In genomic region chr5:23431948-23432707, GRCm38 (mm10) we compare ENCODE assay signal across 8 mouse cellular contexts. TPM values are rescaled to one million over a fixed set of nuclear protein-coding genes. Genes with fewer than 3 reads are reported as not detected.
DNase-seq lines count a peak whose midpoint lies in the region; ATAC-seq and TF ChIP-seq lines count a peak whose summit lies in the region.

No protein-coding gene starts in this region.

- peak overlapping the region; percentile 80 for H3K4me3 ChIP-seq in heart, embryonic 15.5 days
- H3K4me3 ChIP-seq in G1E (ENCODE audit: low read depth, low read length), result peak overlapping the region; percentile 94
- peak overlapping the region; percentile 100 for H3K4me3 ChIP-seq in forebrain, embryonic 16.5 days (replicated peaks; ENCODE audit: low read length)
- H3K4me3 ChIP-seq in macrophage (ENCODE audit: inconsistent target), result peak overlapping the region; percentile 59

- peak overlapping the region; percentile 94 for H3K9ac ChIP-seq in heart, embryonic 15.5 days
- peak overlapping the region; percentile 100 for H3K9ac ChIP-seq in forebrain, embryonic 16.5 days (replicated peaks; ENCODE audit: low read depth, low read length)

- H3K79me2 ChIP-seq in macrophage (ENCODE audit: inconsistent target), result peaks cover 83% of the 10 kb centered on the region

- TF ChIP-seq CTCF in G1E (IDR thresholded peaks at IDR 0.05; ENCODE audit: low read depth, low read length), result no peak

- no peak for ATAC-seq in heart, embryonic 15.5 days (replicated peaks; ENCODE audit: insufficient number of reproducible peaks, insufficient read depth, low FRiP score, low read depth)
- ATAC-seq in G1E (ENCODE audit: extremely low read depth, insufficient number of reproducible peaks, low FRiP score, poor library complexity, severe bottlenecking), result no peak
- no peak for ATAC-seq in forebrain, embryonic 16.5 days

- no peaks in the 10 kb centered on the region; the same call in 1 of the 2 replicates for H3K36me3 ChIP-seq in heart, embryonic 15.5 days
- H3K36me3 ChIP-seq in G1E (replicated peaks), result peaks cover 9% of the 10 kb centered on the region
- H3K36me3 ChIP-seq in forebrain, embryonic 16.5 days (ENCODE audit: control insufficient read depth, insufficient read depth), result peaks cover 3% of the 10 kb centered on the region; the same call in 1 of the 2 replicates
- H3K36me3 ChIP-seq in macrophage (ENCODE audit: inconsistent target), result no peaks in the 10 kb centered on the region

- no peaks in the 10 kb centered on the region for H3K27me3 ChIP-seq in heart, embryonic 15.5 days
- H3K27me3 ChIP-seq in G1E (ENCODE audit: insufficient read depth, low read length), result no peaks in the 10 kb centered on the region
- no peaks in the 10 kb centered on the region for H3K27me3 ChIP-seq in forebrain, embryonic 16.5 days (replicated peaks; ENCODE audit: control insufficient read depth, insufficient read depth, low read length)

- under 1% methylated on average over 10 of the region's 10 CpGs for WGBS in heart, embryonic 15.5 days
- WGBS in forebrain, embryonic 16.5 days, result 1% methylated on average over 10 of the region's 10 CpGs
- WGBS in macrophage (ENCODE audit: missing documents), result 2% methylated on average over 10 of the region's 10 CpGs

- peaks cover 31% of the 10 kb centered on the region for H3K4me1 ChIP-seq in heart, embryonic 15.5 days (replicated peaks)
- peaks cover 39% of the 10 kb centered on the region for H3K4me1 ChIP-seq in G1E (ENCODE audit: insufficient read depth, low read depth, low read length)
- H3K4me1 ChIP-seq in forebrain, embryonic 16.5 days (replicated peaks; ENCODE audit: control insufficient read depth, insufficient read depth, low read length), result peaks cover 20% of the 10 kb centered on the region

- peak overlapping the region; percentile 98 for H3K27ac ChIP-seq in heart, embryonic 15.5 days
- peak overlapping the region; percentile 98 for H3K27ac ChIP-seq in forebrain, embryonic 16.5 days (ENCODE audit: low read length)
- H3K27ac ChIP-seq in macrophage, result peak overlapping the region; percentile 100

- intact Hi-C loops in heart, postnatal 14 days (cut with DNase I), result loop anchor here (1.0 kb wide), 1 partner anchor 12 kb away; no protein-coding TSS in a partner anchor
- intact Hi-C loops in left cerebral cortex, postnatal 4 days (cut with DNase I), result no loop called here

- no peaks in the 10 kb centered on the region for H3K9me3 ChIP-seq in heart, embryonic 15.5 days (replicated peaks)
- no peaks in the 10 kb centered on the region for H3K9me3 ChIP-seq in G1E (replicated peaks)
- H3K9me3 ChIP-seq in forebrain, embryonic 16.5 days (ENCODE audit: control insufficient read depth, low read length), result no peaks in the 10 kb centered on the region

- H3K4me2 ChIP-seq in heart, embryonic 15.5 days, result peak overlapping the region; percentile 70
- H3K4me2 ChIP-seq in forebrain, embryonic 16.5 days (ENCODE audit: low read length), result peak overlapping the region; percentile 58

- no peak for DNase-seq in heart, postnatal 14 days
- no peak for DNase-seq in G1E (ENCODE audit: low spot score)
- no peak for DNase-seq in right cerebral cortex, adult 2 months (ENCODE audit: low spot score in 2 of 2)
- DNase-seq in left cerebral cortex, postnatal 4 days, result no peak
- DNase-seq in layer of hippocampus, postnatal 25 days (ENCODE audit: extremely low spot score in 1 of 2, low spot score in 1 of 2), result no peak

RNA-seq across cellular contexts. Expression of gene Kmt2e, which starts 2.1 kb away (rescaled TPM):
- 62.5 and 71.8 TPM in 2 replicates for polyA plus RNA-seq in heart, embryonic 15.5 days (2015; fragmentation: Nextera tagmentation; extraction: Ambion mirVana)
- 10 to 100 TPM; 54.3 to 56.7 TPM for total RNA-seq in heart, postnatal 14 days (2021)
- total RNA-seq in G1E (2014; fragmentation: Nextera tagmentation) (220 and 262 TPM in 2 replicates), G1E (2017) (35.8 and 40.7 TPM in 2 replicates)
- polyA plus RNA-seq in G1E (2012) (7.6 and 8.0 TPM in 2 replicates), macrophage (2018) (18.9 to 45.3 TPM (median 32.6 TPM) in 3 replicates)
- 198 and 209 TPM in 2 replicates for polyA plus RNA-seq in forebrain, embryonic 16.5 days (2015; fragmentation: Nextera tagmentation; extraction: Ambion mirVana)
- total RNA-seq in macrophage (2018; cell fraction: chromatin; rRNA removed), result 100 to 1,000 TPM in 21 of 26 experiments, 10 to 100 TPM in 5; 56.8 to 218 (median 178) TPM
- 10 to 100 TPM; 17.8 to 56.3 (median 41.5) TPM for total RNA-seq in macrophage (2018; cell fraction: cytosol; rRNA removed)
- total RNA-seq in macrophage (2018; cell fraction: nucleus; rRNA removed), result 100 to 1,000 TPM in 12 of 26 experiments, 10 to 100 TPM in 14; 44.2 to 177 (median 97.6) TPM
- total RNA-seq in left cerebral cortex, postnatal 4 days (2021), result 100 to 1,000 TPM; 150 to 156 TPM
- 100 to 1,000 TPM in 1 of 2 experiments, 10 to 100 TPM in 1; 80.8 to 102 TPM for total RNA-seq in layer of hippocampus, postnatal 25 days (2021)
